Mouse (Mus musculus): Measurements from ENCODE around the gene Mgat4d. TPM values are rescaled to one million over a fixed set of nuclear protein-coding genes. Genes with fewer than 3 reads are reported as not detected.

The Mgat4d gene
- polyA plus RNA-seq (2015; fragmentation: Nextera tagmentation; extraction: Ambion mirVana) = not detected in 2 replicates

GRCm38 (mm10) chr8:83348263-83348662 is at the start of gene Mgat4d:
Gene Mgat4d, plus strand, starts transcription at chr8:83348471.

GRCm38 (mm10) chr8:83331899-83332697 is 16.2 kb upstream of the Mgat4d start, which contains the start of gene Elmod2:
Gene Elmod2, minus strand, starts transcription at chr8:83332486.

GRCm38 (mm10) chr8:83389316-83390005 is 41.2 kb downstream of the Mgat4d start, which contains the start of gene Clgn:
Gene Clgn, plus strand, starts transcription at chr8:83389867.

Other genes starting within 250 kb of the Mgat4d start
- 2.6 and 3.1 TPM in 2 replicates for gene Tbc1d9, start 183.1 kb upstream of the Mgat4d start, polyA plus RNA-seq (2015; fragmentation: Nextera tagmentation; extraction: Ambion mirVana)
- gene Gm10645, start 182.3 kb upstream of the Mgat4d start, polyA plus RNA-seq (2015; fragmentation: Nextera tagmentation; extraction: Ambion mirVana) = 1.4 and 2.5 TPM in 2 replicates
- gene Ucp1, start 58.1 kb upstream of the Mgat4d start, polyA plus RNA-seq (2015; fragmentation: Nextera tagmentation; extraction: Ambion mirVana) = 0.12 and 0.39 TPM in 2 replicates
- 6.6 and 10.2 TPM in 2 replicates for gene Elmod2, start 16.0 kb upstream of the Mgat4d start, polyA plus RNA-seq (2015; fragmentation: Nextera tagmentation; extraction: Ambion mirVana)
- 0.43 and 1.9 TPM in 2 replicates for gene Clgn, start 41.4 kb downstream of the Mgat4d start, polyA plus RNA-seq (2015; fragmentation: Nextera tagmentation; extraction: Ambion mirVana)
- gene Scoc, start 109.9 kb downstream of the Mgat4d start, polyA plus RNA-seq (2015; fragmentation: Nextera tagmentation; extraction: Ambion mirVana) = 95.7 and 97.6 TPM in 2 replicates
- not detected in 2 replicates for gene Olfr370, start 187.3 kb downstream of the Mgat4d start, polyA plus RNA-seq (2015; fragmentation: Nextera tagmentation; extraction: Ambion mirVana)
- gene Ndufb7, start 218.2 kb downstream of the Mgat4d start, polyA plus RNA-seq (2015; fragmentation: Nextera tagmentation; extraction: Ambion mirVana) = 361 and 391 TPM in 2 replicates